Mouse (Mus musculus) adrenal gland, postnatal 14 days (tissue): ENCODE measurements at regions not wholly inside any gene's neighbourhood (a gene's known extent, or its start where the extent isn't known, plus 50 kb on each side); places are given as distances from the start of the nearest gene placed in this dataset.

Experiments
- DNase-seq: peaks from one replicate; pipeline ENCODE4 v3.0.0; 2021; ENCODE audit warnings: mixed read lengths

- DNase-seq, result no peak
These were observed 54.1 kb upstream of the Btc start for GRCm38 (mm10) chr5:91456924-91457323.

DNA sequence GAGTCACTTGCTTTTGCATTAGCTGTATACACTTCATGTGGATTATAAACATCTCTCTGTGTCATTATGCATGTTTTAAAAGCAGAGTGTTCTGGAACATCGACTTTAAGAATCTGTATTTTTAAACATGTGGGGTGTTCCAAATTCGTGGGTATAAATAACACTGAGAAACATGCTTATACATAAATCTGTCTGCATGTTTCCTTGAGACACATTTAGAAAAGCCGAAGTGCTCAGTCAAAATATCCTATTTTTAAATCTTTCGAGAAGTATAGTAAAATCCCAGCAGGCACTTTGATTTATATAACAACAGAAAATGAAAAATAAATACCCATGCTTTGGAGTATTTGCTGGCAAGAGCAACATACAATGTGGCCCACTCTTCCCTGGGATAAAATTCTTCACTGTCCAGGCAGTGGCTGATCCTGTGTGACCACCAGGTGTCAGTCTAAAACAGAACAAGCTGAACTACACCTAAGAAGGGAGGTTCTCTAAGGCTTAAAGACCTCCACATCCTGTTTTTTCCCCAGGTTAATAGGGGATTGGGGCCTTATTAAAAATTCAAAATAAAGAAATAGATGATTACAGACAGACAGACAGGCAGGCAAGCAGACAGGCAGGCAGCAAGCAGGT, 52.4 kb upstream of the Parm1 start:
- DNase-seq, result peak; percentile 14
